Mouse (Mus musculus): ENCODE data around the gene Vipr1.
A peak's percentile ranks its signal among the peaks of the same experiment; 100 is the strongest.
"Not testable (repeated sequence)": the region's sequence is repeated elsewhere in the genome, so short reads cannot be mapped to it uniquely, and the experiment has no call there.

Vipr1 gene

GRCm38 (mm10) chr9:121642401-121643181 lies at the start of gene Vipr1:
Gene Vipr1, plus strand, starts transcription at chr9:121642716.
- DNase-seq (ENCODE audit: low spot score in 2 of 2): peak; percentile 72 to 75

GRCm38 (mm10) chr9:121592948-121593550 lies 49.5 kb upstream of the Vipr1 start:
- peak in 1 of 2 experiments; percentile 5 for DNase-seq (ENCODE audit: low spot score in 2 of 2)

- not testable (repeated sequence) for DNase-seq (ENCODE audit: low spot score in 2 of 2)
Measured at GRCm38 (mm10) chr9:121593768-121594167, 48.7 kb upstream of the Vipr1 start.

GRCm38 (mm10) chr9:121594771-121595170 lies 47.7 kb upstream of the Vipr1 start:
- DNase-seq (ENCODE audit: low spot score in 2 of 2): no peak

GRCm38 (mm10) chr9:121598106-121598505 lies 44.4 kb upstream of the Vipr1 start:
- DNase-seq (ENCODE audit: low spot score in 2 of 2): no peak

GRCm38 (mm10) chr9:121599551-121599950 lies 43.0 kb upstream of the Vipr1 start:
- DNase-seq (ENCODE audit: low spot score in 2 of 2): no peak

GRCm38 (mm10) chr9:121600201-121600860 lies 42.2 kb upstream of the Vipr1 start:
- no peak for DNase-seq (ENCODE audit: low spot score in 2 of 2)

GRCm38 (mm10) chr9:121600861-121601427 lies 41.6 kb upstream of the Vipr1 start:
- no peak for DNase-seq (ENCODE audit: low spot score in 2 of 2)

GRCm38 (mm10) chr9:121602381-121602780 lies 40.1 kb upstream of the Vipr1 start:
- no peak for DNase-seq (ENCODE audit: low spot score in 2 of 2)

- DNase-seq (ENCODE audit: low spot score in 2 of 2): peak; percentile 61 to 64
Measured at GRCm38 (mm10) chr9:121605414-121606278, 36.9 kb upstream of the Vipr1 start.

- DNase-seq (ENCODE audit: low spot score in 2 of 2): no peak
Measured at GRCm38 (mm10) chr9:121606498-121607096, 35.9 kb upstream of the Vipr1 start.

GRCm38 (mm10) chr9:121609381-121609780 lies 33.1 kb upstream of the Vipr1 start:
- no peak for DNase-seq (ENCODE audit: low spot score in 2 of 2)

GRCm38 (mm10) chr9:121613192-121613591 lies 29.3 kb upstream of the Vipr1 start:
- DNase-seq (ENCODE audit: low spot score in 2 of 2): no peak

GRCm38 (mm10) chr9:121614241-121614757 lies 28.2 kb upstream of the Vipr1 start:
- no peak for DNase-seq (ENCODE audit: low spot score in 2 of 2)

- no peak for DNase-seq (ENCODE audit: low spot score in 2 of 2)
Measured at GRCm38 (mm10) chr9:121616471-121616870, 26.0 kb upstream of the Vipr1 start.

GRCm38 (mm10) chr9:121619441-121619840 lies 23.1 kb upstream of the Vipr1 start:
- no peak for DNase-seq (ENCODE audit: low spot score in 2 of 2)

- DNase-seq (ENCODE audit: low spot score in 2 of 2): no peak
Measured at GRCm38 (mm10) chr9:121623235-121623634, 19.3 kb upstream of the Vipr1 start.

- DNase-seq (ENCODE audit: low spot score in 2 of 2): no peak
Measured at GRCm38 (mm10) chr9:121624920-121625319, 17.6 kb upstream of the Vipr1 start.

GRCm38 (mm10) chr9:121630627-121631026 lies 11.9 kb upstream of the Vipr1 start:
- DNase-seq (ENCODE audit: low spot score in 2 of 2): no peak

- DNase-seq (ENCODE audit: low spot score in 2 of 2): no peak
Measured at GRCm38 (mm10) chr9:121631946-121632345, 10.6 kb upstream of the Vipr1 start.

- no peak for DNase-seq (ENCODE audit: low spot score in 2 of 2)
Measured at GRCm38 (mm10) chr9:121632891-121633290, 9.6 kb upstream of the Vipr1 start.

All from urinary bladder, postnatal 36 days (tissue).